Mouse (Mus musculus) brain, embryonic 14.5 days (tissue): Measurements from ENCODE around the gene Etfb.

Experiments used
- CTCF ChIP-seq: fragments of 200-500 bp; IDR thresholded peaks from 2 replicates; pipeline ENCODE4 v1.5.1; 2012; ENCODE audit warnings: inconsistent platforms, mild to moderate bottlenecking, moderate library complexity, borderline replicate concordance; ENCODE audit not compliant: insufficient read depth, insufficient read length; ENCODE audit errors: extremely low read depth
- POLR2A ChIP-seq: fragments of 200-500 bp; IDR thresholded peaks from 2 replicates; pipeline ENCODE4 v1.6.1; 2012; ENCODE audit warnings: mild to moderate bottlenecking, inconsistent platforms, borderline replicate concordance; ENCODE audit not compliant: poor library complexity, insufficient read depth, insufficient read length, severe bottlenecking; ENCODE audit errors: extremely low read depth

GRCm38 (mm10) chr7:43409084-43409483 lies 34.8 kb upstream of the Etfb start:
- no peak for TF ChIP-seq CTCF
- no peak for TF ChIP-seq POLR2A
